Mouse (Mus musculus) cortical plate, adult 2 months (tissue): ENCODE data around the gene Far2. TPM values are rescaled to one million over a fixed set of nuclear protein-coding genes. Genes with fewer than 3 reads are reported as not detected.
"Not testable (repeated sequence)": the region's sequence is repeated elsewhere in the genome, so short reads cannot be mapped to it uniquely, and the experiment has no call there.

Source experiments
- H3K27ac ChIP-seq: fragments of 200-500 bp; 2 replicates; pipeline ENCODE4 v1.5.1; 2012; ENCODE audit warnings: low read length, control low read depth, inconsistent platforms; ENCODE audit not compliant: insufficient read depth
- H3K4me1 ChIP-seq: fragments of 200-500 bp; 2 replicates; pipeline ENCODE4 v1.6.1; 2011; ENCODE audit warnings: low read length; ENCODE audit not compliant: control insufficient read depth, insufficient read depth
- H3K4me3 ChIP-seq: fragments of 200-500 bp; 2 replicates; pipeline ENCODE4 v1.5.1; 2011; ENCODE audit warnings: mild to moderate bottlenecking, low read length, control low read depth; ENCODE audit not compliant: insufficient read depth
- CTCF ChIP-seq: fragments of 200-500 bp; IDR thresholded peaks from 2 replicates; pipeline ENCODE4 v1.5.1; 2011; ENCODE audit warnings: mild to moderate bottlenecking, control low read depth, low read length; ENCODE audit not compliant: insufficient read depth; ENCODE audit errors: extremely low read depth
- POLR2A ChIP-seq: fragments of 200-500 bp; IDR thresholded peaks from 2 replicates; pipeline ENCODE4 v1.6.1; 2011; ENCODE audit warnings: mild to moderate bottlenecking, low read length, control low read depth; ENCODE audit not compliant: insufficient read depth; ENCODE audit errors: extremely low read depth
- polyA plus RNA-seq: library from polyadenylated mRNA; depleted of rRNA; stranded (reverse); fragments of >200 nt; gene quantifications from 2 replicates; pipeline ENCODE4 v1.2.3, GENCODE M21; 2012

Far2 gene
- polyA plus RNA-seq, 1 experiment, result 17.2 TPM

DNA sequence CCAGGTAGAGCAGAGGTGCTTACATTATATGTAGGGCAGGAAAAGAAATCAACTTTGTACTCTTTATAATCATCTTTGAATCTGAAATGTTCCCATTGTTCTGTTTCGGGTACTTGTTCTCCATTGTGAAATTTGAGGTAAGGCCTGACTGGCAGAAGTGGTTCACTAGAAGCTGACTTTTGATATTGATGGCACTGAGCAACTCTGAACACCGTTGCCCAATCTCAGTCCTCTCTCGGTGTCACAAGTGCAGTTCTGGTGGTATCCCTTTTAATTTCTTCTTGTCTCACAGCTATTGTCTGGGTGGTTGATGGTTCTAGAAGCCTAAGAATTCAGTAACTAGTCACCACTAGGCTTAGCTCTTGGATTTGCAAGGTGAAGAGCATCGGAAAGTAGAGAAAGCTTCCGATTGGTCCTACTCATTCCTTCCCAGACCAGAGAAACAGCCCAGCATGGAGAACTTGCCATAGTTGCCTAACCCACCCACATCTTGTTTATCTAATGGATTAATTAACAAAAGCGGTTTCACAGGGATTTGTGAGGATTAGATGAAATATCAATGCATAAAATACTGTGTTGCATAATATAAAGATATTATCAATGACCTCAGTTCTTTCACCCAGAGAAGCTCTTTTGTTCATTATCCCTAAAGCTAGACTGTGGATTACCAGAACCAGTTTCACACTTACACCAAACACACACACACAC is 92.4 kb downstream of the Far2 start:
- Histone ChIP-seq H3K4me3 (no peak overlapping the region), H3K4me1 (no peaks in the 10 kb centered on the region), H3K27ac (no peak overlapping the region)
- TF ChIP-seq CTCF, result no peak
- TF ChIP-seq POLR2A, result no peak

DNA sequence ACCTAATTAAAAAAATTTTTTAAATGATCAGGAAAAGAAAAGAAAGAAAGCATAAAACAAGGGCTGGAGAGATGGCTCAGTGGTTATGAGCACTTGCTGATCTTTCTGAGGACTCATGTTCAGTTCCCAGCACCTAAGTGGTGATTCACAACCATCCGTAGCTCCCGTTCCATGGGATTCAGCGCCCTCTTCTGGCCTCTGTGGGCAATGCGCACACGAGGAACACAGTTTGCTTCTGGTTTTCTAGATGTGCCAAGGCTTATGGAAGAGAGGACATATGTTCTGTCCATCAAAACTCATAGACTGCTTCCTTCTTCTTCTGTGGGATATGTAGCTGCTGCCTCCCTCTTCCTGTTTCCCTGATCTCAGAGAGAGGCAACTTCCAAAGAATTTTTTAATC is 94.8 kb downstream of the Far2 start:
- TF ChIP-seq CTCF (no peak), POLR2A (no peak)
- H3K27ac ChIP-seq, result no peak overlapping the region
- no peaks in the 10 kb centered on the region for H3K4me1 ChIP-seq
- H3K4me3 ChIP-seq, result no peak overlapping the region

DNA sequence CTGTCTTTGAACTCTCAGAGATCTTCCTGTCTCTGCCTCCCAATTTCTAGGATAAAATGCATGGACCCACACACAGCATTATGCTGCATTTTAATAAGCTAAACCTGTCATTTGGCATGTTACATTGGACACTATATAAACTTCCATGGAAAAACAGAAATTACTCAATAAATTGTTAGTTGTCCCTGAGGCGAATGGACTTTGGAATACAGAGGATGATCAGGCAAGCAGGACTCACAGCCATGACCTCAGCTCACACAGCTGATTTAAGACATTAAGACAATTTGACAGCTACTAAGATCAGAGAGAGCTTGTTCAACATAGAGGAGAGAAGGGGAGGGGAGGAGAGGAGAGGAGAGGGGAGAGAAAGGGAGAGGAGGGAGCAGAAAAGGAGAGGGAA is 95.4 kb downstream of the Far2 start:
- TF ChIP-seq POLR2A (no peak), CTCF (no peak)
- Histone ChIP-seq H3K27ac (no peak overlapping the region), H3K4me1 (no peaks in the 10 kb centered on the region), H3K4me3 (no peak overlapping the region)

DNA sequence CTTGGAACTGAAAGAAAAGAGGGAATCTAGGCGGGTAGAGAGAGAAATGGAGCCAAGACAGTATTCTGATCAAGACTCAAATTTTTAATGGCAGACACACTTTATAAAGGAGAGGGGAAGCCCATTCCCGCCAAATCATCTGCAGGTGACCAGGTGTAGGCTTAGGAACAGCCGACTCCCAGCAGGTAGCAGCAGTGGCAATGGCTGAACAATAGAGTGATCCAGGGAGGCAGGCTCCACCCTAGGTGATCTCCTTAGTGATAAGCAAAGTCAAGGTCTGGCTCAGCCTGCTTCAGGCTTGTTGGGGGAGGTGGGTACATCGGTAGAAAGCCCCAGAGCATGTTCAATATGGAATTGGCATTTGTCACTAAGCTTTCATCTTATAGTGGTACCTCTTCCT is 105.2 kb downstream of the Far2 start:
- H3K4me3 ChIP-seq, H3K4me1 ChIP-seq, H3K27ac ChIP-seq: not testable (repeated sequence)

DNA sequence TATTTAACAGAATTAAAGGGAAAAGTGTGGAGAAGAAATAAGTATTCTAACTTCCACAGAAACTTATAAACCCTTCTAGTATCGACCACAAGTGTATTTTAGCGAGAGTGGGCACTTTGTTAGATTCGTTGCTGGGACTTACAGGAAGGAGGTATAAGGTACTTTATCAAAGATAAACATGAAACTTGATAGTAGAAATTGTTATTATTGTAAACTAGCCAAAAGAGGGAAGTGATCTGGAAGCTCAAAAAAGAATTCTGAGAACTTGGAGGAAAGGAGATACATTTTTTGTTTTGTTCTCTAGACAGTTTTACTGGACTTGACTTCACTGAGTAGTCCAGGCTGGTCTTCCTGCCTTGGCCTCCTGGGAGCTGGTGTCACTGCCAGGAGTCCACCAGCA is 125.8 kb downstream of the Far2 start:
- Histone ChIP-seq H3K27ac (no peak overlapping the region), H3K4me1 (no peaks in the 10 kb centered on the region), H3K4me3 (no peak overlapping the region)
- TF ChIP-seq CTCF (no peak), POLR2A (no peak)

DNA sequence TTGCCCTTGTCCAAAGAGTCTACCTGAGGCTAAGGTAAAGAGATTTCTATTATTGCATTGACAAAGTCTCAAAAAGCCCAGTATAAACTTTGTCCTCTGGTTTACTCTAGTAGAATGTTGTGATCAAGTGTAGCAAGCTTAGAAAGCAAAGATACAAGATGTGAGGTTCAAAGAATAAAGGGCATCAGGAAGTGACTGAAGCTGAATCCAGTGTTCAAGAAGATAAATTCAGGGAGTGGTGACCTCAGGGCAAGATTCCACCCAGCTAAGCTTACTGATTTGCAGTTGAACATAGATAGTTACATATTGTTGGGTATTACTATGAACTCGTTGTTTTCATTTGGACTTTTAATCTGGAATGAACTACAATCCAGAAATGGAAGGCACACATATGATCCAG is 138.6 kb downstream of the Far2 start:
- TF ChIP-seq CTCF (no peak), POLR2A (no peak)
- Histone ChIP-seq H3K4me3 (no peak overlapping the region), H3K27ac (no peak overlapping the region), H3K4me1 (no peaks in the 10 kb centered on the region)

DNA sequence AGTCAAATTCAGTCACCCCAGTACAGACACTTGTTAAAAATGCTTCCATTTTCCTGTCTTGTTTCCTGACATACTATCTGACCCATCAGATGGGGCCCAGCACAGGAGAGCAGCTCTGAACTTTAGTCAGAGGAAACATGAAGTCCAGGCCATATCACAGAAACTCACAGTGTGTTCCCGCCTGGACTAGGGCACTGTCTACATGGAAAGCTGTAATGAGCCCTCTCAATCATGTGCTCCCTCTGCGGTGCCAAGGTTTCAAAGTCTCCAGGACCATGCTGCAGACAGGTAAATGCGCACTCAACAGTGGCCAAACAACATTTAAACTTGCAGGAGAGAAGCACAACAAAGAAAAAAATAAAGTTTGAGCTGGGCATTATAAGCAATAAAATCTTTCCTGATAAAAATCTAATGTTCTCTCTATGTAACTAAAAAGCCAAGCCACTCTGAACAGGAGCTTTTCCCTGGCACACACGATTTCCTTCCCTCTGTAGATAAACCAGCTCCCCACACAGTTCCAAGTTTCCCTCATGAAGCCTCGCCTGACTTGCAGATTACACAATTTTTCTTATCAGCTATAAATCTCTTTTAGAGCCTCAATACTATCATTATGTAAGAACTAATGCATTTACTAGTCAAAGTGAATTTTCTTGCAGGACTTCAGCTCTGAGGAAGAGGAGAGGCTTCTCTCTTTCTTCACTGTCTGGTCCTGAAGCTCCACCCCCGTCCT is 147.1 kb downstream of the Far2 start:
- no peak overlapping the region for H3K27ac ChIP-seq
- H3K4me1 ChIP-seq, result no peaks in the 10 kb centered on the region
- H3K4me3 ChIP-seq, result no peak overlapping the region
- no peak for TF ChIP-seq CTCF
- no peak for TF ChIP-seq POLR2A

DNA sequence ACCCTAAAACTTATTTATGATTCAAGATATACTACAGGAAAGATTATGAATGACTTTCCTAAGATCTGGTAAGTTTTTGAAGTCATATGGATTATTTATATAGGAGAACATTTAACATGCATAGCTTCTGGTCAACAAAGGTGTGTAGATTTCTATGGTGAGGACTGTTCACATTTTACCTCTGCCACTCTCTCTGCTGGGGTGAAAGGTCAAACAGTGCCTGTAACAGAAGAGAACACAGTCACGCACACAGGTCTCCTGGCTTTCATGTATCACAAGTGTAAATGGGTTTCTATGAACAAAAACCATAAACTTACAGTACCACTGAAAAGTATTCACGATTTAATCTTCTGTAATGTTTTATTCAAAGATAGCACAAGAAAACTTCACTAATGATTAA is 152.1 kb downstream of the Far2 start:
- Histone ChIP-seq H3K27ac (no peak overlapping the region), H3K4me3 (no peak overlapping the region), H3K4me1 (no peaks in the 10 kb centered on the region)
- TF ChIP-seq CTCF (no peak), POLR2A (no peak)

DNA sequence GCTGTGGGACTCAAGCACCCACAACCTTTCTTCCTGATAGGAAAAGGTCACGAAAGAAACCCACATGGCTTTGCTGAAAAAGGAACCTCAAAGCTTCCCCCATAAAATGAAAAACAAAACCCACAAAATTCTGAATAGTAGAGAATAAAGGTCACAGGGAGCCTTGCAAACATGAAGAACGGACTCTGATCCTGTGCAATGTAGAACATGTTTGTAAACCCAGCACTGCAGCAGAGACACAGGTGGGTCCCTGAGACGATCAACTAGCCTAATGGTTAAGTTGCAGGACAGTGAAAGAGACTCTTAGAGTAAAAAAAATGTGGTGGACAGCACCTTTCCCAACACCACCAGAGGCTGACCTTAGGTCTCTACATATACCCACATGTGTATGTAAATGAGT is 152.7 kb downstream of the Far2 start:
- Histone ChIP-seq H3K4me3 (no peak overlapping the region), H3K4me1 (no peaks in the 10 kb centered on the region), H3K27ac (no peak overlapping the region)
- TF ChIP-seq POLR2A (no peak), CTCF (no peak)

DNA sequence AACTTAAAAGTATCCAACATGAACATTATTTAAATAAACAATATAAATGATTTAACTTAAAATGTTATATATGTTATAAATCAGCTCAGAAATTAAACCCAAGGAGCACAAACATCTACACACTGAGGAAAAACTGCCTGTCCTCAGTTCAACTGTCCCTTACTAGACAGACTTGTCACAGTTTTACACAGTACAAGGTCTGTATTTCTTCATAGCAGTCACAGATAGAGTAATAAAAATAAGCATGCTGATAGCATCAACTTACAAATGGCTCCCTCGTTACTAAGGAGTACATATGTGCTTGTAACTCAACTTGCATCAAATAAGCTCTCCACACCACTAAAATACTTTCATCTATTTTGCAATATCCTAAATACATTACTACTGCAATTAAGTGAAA is 158.1 kb downstream of the Far2 start:
- no peaks in the 10 kb centered on the region for H3K4me1 ChIP-seq
- no peak overlapping the region for H3K27ac ChIP-seq
- TF ChIP-seq CTCF (no peak), POLR2A (no peak)
- H3K4me3 ChIP-seq, result no peak overlapping the region
